Comparison of ENCODE assay signal across 8 mouse cellular contexts in genomic region chr11:23666526-23666925, GRCm38 (mm10). TPM values are rescaled to one million over a fixed set of nuclear protein-coding genes. Genes with fewer than 3 reads are reported as not detected.
DNase-seq lines count a peak whose midpoint lies in the region; ATAC-seq and TF ChIP-seq lines count a peak whose summit lies in the region.

No protein-coding gene starts in this region.

- peaks cover 5% of the 10 kb centered on the region; the same call in 1 of the 2 replicates for H3K79me2 ChIP-seq in liver, adult 2 months (ENCODE audit: control insufficient read depth, insufficient read depth, low read length)

- H3K27ac ChIP-seq in liver, adult 2 months (replicated peaks; ENCODE audit: insufficient read depth, low read depth, low read length), result peak overlapping the region; percentile 93
- H3K27ac ChIP-seq in embryonic facial prominence, embryonic 14.5 days (replicated peaks; ENCODE audit: low read depth, low read length), result peak overlapping the region; percentile 92
- peak overlapping the region; percentile 99 for H3K27ac ChIP-seq in intestine, embryonic 16.5 days (ENCODE audit: low read length)
- H3K27ac ChIP-seq in neural tube, embryonic 14.5 days (ENCODE audit: low read depth, low read length), result peak overlapping the region; percentile 93

- peak overlapping the region; percentile 85 for H3K4me3 ChIP-seq in liver, adult 2 months (ENCODE audit: insufficient read depth, low read depth, low read length)
- H3K4me3 ChIP-seq in embryonic facial prominence, embryonic 14.5 days (ENCODE audit: low read depth, low read length), result peak overlapping the region; percentile 91
- H3K4me3 ChIP-seq in intestine, embryonic 16.5 days (ENCODE audit: low read length), result peak overlapping the region; percentile 79
- H3K4me3 ChIP-seq in neural tube, embryonic 14.5 days (ENCODE audit: low read depth, low read length), result peak overlapping the region; percentile 81

- TF ChIP-seq CTCF in liver, adult 2 months (IDR thresholded peaks at IDR 0.05; ENCODE audit: low read depth, low read length), result no peak

- H3K9me3 ChIP-seq in embryonic facial prominence, embryonic 14.5 days (ENCODE audit: control insufficient read depth, low read length), result no peaks in the 10 kb centered on the region
- no peaks in the 10 kb centered on the region for H3K9me3 ChIP-seq in intestine, embryonic 16.5 days (ENCODE audit: control insufficient read depth, low read length)
- no peaks in the 10 kb centered on the region for H3K9me3 ChIP-seq in neural tube, embryonic 14.5 days (ENCODE audit: control insufficient read depth, low read length)

- WGBS in liver, adult 2 months, result 8% methylated on average over 5 of the region's 5 CpGs
- 9% methylated on average over 5 of the region's 5 CpGs for WGBS in embryonic facial prominence, embryonic 14.5 days
- 4% methylated on average over 5 of the region's 5 CpGs for WGBS in intestine, embryonic 16.5 days
- WGBS in neural tube, embryonic 14.5 days, result 10% methylated on average over 5 of the region's 5 CpGs

- H3K4me1 ChIP-seq in liver, adult 2 months (ENCODE audit: control insufficient read depth, insufficient read depth, low read length), result peaks cover 10% of the 10 kb centered on the region
- H3K4me1 ChIP-seq in embryonic facial prominence, embryonic 14.5 days (ENCODE audit: control insufficient read depth, insufficient read depth, low read length), result peaks cover 8% of the 10 kb centered on the region
- H3K4me1 ChIP-seq in intestine, embryonic 16.5 days (ENCODE audit: control insufficient read depth, insufficient read depth, low read length), result peaks cover 5% of the 10 kb centered on the region; the same call in 1 of the 2 replicates
- peaks cover 7% of the 10 kb centered on the region; the same call in 1 of the 2 replicates for H3K4me1 ChIP-seq in neural tube, embryonic 14.5 days (ENCODE audit: control insufficient read depth, insufficient read depth, low read length)

- no peak for DNase-seq in liver, adult 2 months (ENCODE audit: extremely low read depth, low read depth, low spot score)
- DNase-seq in liver, result no peak
- peak; percentile 3 for DNase-seq in embryonic facial prominence, embryonic 14.5 days (ENCODE audit: low spot score)
- DNase-seq in layer of hippocampus, postnatal 14 days (ENCODE audit: low spot score in 2 of 2), result no peak
- DNase-seq in urinary bladder, postnatal 4 days (ENCODE audit: low spot score in 2 of 2), result no peak

- peak overlapping the region; percentile 90 for H3K9ac ChIP-seq in liver, adult 2 months (ENCODE audit: low read depth, low read length)
- H3K9ac ChIP-seq in embryonic facial prominence, embryonic 14.5 days (ENCODE audit: low read depth, low read length), result peak overlapping the region; percentile 93
- peak overlapping the region; percentile 90 for H3K9ac ChIP-seq in intestine, embryonic 16.5 days (ENCODE audit: low read depth, low read length)
- peak overlapping the region; percentile 80 for H3K9ac ChIP-seq in neural tube, embryonic 14.5 days (replicated peaks; ENCODE audit: low read depth, low read length)

- ATAC-seq in embryonic facial prominence, embryonic 14.5 days (ENCODE audit: low read depth), result no peak; the same call in 1 of the 2 replicates
- ATAC-seq in intestine, embryonic 16.5 days, result no peak; the same call in 1 of the 2 replicates
- ATAC-seq in neural tube, embryonic 14.5 days (ENCODE audit: low read depth), result no peak
- no peak for ATAC-seq in frontal cortex, adult (ENCODE audit: low TSS enrichment)

- H3K4me2 ChIP-seq in embryonic facial prominence, embryonic 14.5 days (ENCODE audit: low read depth, low read length), result peak overlapping the region; percentile 61
- peak overlapping the region; percentile 58 for H3K4me2 ChIP-seq in intestine, embryonic 16.5 days (ENCODE audit: low read depth, low read length)
- peak overlapping the region; percentile 74 for H3K4me2 ChIP-seq in neural tube, embryonic 14.5 days (ENCODE audit: low read depth, low read length)

- no peaks in the 10 kb centered on the region for H3K27me3 ChIP-seq in liver, adult 2 months (ENCODE audit: control insufficient read depth, insufficient read depth, low read length)
- H3K27me3 ChIP-seq in embryonic facial prominence, embryonic 14.5 days (replicated peaks; ENCODE audit: control insufficient read depth, insufficient read depth, low read length), result no peaks in the 10 kb centered on the region
- H3K27me3 ChIP-seq in intestine, embryonic 16.5 days (replicated peaks; ENCODE audit: control insufficient read depth, insufficient read depth, low read length), result no peaks in the 10 kb centered on the region
- peaks cover 4% of the 10 kb centered on the region; the same call in 1 of the 2 replicates for H3K27me3 ChIP-seq in neural tube, embryonic 14.5 days (ENCODE audit: control insufficient read depth, insufficient read depth, low read length)

- TF ChIP-seq POLR2A in liver, adult 2 months (IDR thresholded peaks at IDR 0.05; ENCODE audit: extremely low read depth, insufficient read depth, low read length), result no peak

- peaks cover 4% of the 10 kb centered on the region; the same call in 1 of the 2 replicates for H3K36me3 ChIP-seq in liver, adult 2 months (ENCODE audit: control insufficient read depth, insufficient read depth, low read length)
- H3K36me3 ChIP-seq in embryonic facial prominence, embryonic 14.5 days (ENCODE audit: control insufficient read depth, insufficient read depth, low read length), result 0 out of 2 replicates have a peak, but pooled peaks cover 14% of the 10 kb centered on the region
- no peaks in the 10 kb centered on the region for H3K36me3 ChIP-seq in intestine, embryonic 16.5 days (ENCODE audit: control insufficient read depth, insufficient read depth, low read length)
- no peaks in the 10 kb centered on the region for H3K36me3 ChIP-seq in neural tube, embryonic 14.5 days (ENCODE audit: control insufficient read depth, insufficient read depth, low read length)

RNA-seq across cellular contexts. Expression of gene Pex13, which starts 0.8 kb away (rescaled TPM):
- 28.9 and 29.4 TPM in 2 replicates for total RNA-seq in liver, adult 2 months (2014; rRNA removed)
- polyA plus RNA-seq in liver, adult 2 months (2012; rRNA removed), result 11.5 and 18.1 TPM in 2 replicates
- polyA plus RNA-seq in embryonic facial prominence, embryonic 14.5 days (2014; fragmentation: Nextera tagmentation; extraction: Ambion mirVana), result 34.5 and 35.8 TPM in 2 replicates
- 30.4 and 33.0 TPM in 2 replicates for polyA plus RNA-seq in intestine, embryonic 16.5 days (2015; fragmentation: Nextera tagmentation; extraction: Ambion mirVana)
- polyA plus RNA-seq in neural tube, embryonic 14.5 days (2014; fragmentation: Nextera tagmentation; extraction: Ambion mirVana), result 36.8 and 38.0 TPM in 2 replicates
- total RNA-seq in layer of hippocampus, postnatal 14 days (2021), result 10 to 100 TPM; 20.5 to 24.5 TPM

RNA-seq across cellular contexts. Expression of gene Pus10, which starts 1.1 kb away (rescaled TPM):
- 15.8 and 21.6 TPM in 2 replicates for total RNA-seq in liver, adult 2 months (2014; rRNA removed)
- 1.7 and 2.1 TPM in 2 replicates for polyA plus RNA-seq in liver, adult 2 months (2012; rRNA removed)
- polyA plus RNA-seq in embryonic facial prominence, embryonic 14.5 days (2014; fragmentation: Nextera tagmentation; extraction: Ambion mirVana), result 19.0 and 20.7 TPM in 2 replicates
- 20.5 and 20.9 TPM in 2 replicates for polyA plus RNA-seq in intestine, embryonic 16.5 days (2015; fragmentation: Nextera tagmentation; extraction: Ambion mirVana)
- polyA plus RNA-seq in neural tube, embryonic 14.5 days (2014; fragmentation: Nextera tagmentation; extraction: Ambion mirVana), result 12.9 and 13.9 TPM in 2 replicates
- 10 to 100 TPM; 12.2 to 19.5 TPM for total RNA-seq in layer of hippocampus, postnatal 14 days (2021)

RNA-seq across cellular contexts. Expression of gene 0610010F05Rik, which starts 33.1 kb away (rescaled TPM):
- total RNA-seq in liver, adult 2 months (2014; rRNA removed), result 12.5 and 13.6 TPM in 2 replicates
- polyA plus RNA-seq in liver, adult 2 months (2012; rRNA removed), result 1.3 and 1.7 TPM in 2 replicates
- polyA plus RNA-seq in embryonic facial prominence, embryonic 14.5 days (2014; fragmentation: Nextera tagmentation; extraction: Ambion mirVana), result 26.5 and 28.7 TPM in 2 replicates
- 18.3 and 18.7 TPM in 2 replicates for polyA plus RNA-seq in intestine, embryonic 16.5 days (2015; fragmentation: Nextera tagmentation; extraction: Ambion mirVana)
- polyA plus RNA-seq in neural tube, embryonic 14.5 days (2014; fragmentation: Nextera tagmentation; extraction: Ambion mirVana), result 151 and 172 TPM in 2 replicates
- total RNA-seq in layer of hippocampus, postnatal 14 days (2021), result 10 to 100 TPM; 43.5 to 55.9 TPM
